Mouse (Mus musculus): ENCODE measurements around the gene Hus1. TPM values are rescaled to one million over a fixed set of nuclear protein-coding genes. Genes with fewer than 3 reads are reported as not detected.
A peak's percentile ranks its signal among the peaks of the same experiment; 100 is the strongest.

Hus1 gene
- total RNA-seq (2015) (8.7 and 14.4 TPM in 2 replicates), total RNA-seq (2017) (8.4 and 8.7 TPM in 2 replicates)

DNA sequence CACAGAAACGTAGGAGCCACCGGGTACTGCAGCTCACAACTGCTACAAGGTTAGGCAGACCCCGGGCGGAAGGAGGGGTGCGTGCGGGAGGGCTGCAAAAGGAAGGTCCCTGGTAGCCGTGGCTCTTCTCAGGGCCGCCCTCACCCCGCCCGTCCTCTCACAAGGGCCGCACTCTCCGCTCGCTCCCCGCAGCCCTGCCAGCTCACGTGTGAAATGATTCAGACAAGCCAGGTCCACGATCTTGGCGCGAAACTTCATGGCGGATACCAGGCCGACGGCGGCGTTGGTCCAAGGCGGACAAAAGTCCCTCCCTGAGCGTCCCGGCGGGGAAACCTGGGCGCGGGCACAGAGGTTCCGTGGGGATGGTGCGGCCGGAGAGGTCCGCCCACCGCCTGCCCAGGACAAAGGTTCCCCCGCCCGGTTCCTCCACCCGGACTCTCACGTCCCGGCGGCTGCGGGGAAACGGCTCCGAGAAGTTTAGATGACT lies at the start of gene Hus1:
Gene Hus1, minus strand, starts transcription at position 339 of the 487 bp plus-strand sequence.
- ATAC-seq (ENCODE audit: poor library complexity, severe bottlenecking), result peak; percentile 98

DNA sequence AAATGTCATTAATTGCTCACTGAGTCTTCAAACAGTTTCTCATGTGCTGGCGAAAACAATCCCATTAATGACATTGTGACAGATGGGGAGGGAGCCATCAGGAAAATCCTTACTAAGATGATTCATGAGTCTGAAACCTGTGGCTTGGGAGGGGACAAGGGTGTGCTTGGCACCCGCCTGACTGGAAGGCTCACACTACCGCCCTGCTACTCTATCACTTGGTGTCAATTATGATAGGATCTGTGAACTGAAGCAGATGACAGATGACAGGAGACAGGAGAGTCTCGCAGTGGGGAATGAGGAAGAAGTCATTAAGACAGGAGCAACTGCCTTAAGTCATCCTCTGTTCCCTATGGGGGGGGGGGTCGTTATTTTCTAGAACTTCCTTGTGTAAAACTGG lies 49.5 kb upstream of the Hus1 start:
- ATAC-seq (ENCODE audit: poor library complexity, severe bottlenecking), result peak; percentile 55

DNA sequence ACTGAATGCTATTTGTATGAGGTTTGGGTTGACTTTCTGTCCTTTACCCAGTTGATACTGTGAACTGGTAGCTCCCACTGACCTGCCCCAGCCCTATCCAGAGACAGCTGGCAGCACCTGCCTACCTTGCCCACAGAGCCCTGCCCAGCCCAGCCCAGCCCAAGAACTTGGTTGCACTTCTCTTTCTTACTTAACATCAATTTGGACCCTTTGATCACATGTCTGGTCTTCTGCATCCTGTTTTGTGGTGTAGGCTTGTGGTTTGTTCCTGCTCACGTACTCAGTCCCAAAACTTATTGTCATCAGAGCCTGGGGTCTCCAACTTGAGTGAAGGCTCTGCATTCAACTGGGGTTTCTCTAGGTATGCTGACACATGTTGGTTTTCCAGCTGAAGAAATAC lies 49.0 kb upstream of the Hus1 start:
- ATAC-seq (ENCODE audit: poor library complexity, severe bottlenecking), result peak; percentile 84

DNA sequence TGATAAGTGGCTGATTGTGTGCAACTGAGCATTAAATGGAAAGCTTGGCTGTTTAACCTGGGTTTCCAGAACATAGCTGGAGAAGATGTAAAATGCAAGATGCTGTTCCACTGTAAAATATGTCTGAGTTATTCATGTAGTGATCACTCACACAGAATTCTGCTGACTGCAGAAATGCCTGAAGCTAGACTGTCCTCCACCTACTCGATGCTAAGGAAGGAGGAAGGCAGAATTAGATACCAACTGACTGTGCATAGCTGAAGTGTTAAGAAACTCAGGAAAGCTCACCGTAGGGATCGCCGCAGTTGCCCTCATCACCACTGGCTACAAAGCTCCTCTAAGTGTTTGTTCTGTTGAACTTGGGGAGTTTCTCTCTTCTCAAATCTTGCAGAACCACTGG lies 46.7 kb upstream of the Hus1 start:
- ATAC-seq (ENCODE audit: poor library complexity, severe bottlenecking), result no peak

DNA sequence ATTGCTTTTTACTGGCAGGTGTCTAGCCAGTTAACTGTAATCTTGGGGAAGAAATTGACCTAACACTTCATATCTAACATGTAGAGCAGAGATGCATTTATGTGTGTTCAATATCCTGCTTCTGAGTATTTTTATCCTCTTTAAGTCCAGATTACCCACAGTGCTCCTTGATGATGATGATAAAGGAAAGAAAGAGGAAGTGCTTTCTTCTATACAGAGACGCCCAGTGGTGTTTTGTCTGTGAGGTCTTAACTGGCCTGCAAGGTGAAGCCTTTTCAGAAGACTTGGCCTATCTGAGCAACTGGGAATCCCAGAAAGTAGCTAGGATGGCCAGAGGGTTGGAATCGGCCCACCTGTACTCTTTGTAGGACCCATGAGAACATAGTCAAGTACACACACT lies 45.9 kb upstream of the Hus1 start:
- ATAC-seq (ENCODE audit: poor library complexity, severe bottlenecking), result peak; percentile 30; the same call in 1 of the 2 replicates

DNA sequence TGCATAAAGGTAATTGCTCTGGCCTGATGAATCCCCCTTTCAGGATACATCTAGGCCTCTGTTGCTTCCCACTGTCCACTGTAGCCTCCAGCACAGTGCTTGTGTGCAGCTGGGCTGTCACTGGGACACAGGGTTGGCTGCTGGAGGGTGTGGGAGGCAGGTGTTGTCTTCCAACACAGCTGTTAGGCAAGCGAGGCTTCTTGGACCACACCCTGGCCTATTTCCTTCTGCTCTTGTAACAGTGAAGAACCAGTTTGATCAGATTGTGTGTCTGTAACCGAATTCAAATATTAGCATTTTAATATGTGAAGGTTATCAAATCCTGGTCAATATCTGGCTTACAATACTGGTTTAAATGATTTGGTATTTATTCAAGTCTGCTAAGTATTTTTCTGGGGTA lies 40.9 kb upstream of the Hus1 start:
- ATAC-seq (ENCODE audit: poor library complexity, severe bottlenecking), result 0 out of 2 replicates have a peak, but pooled peaks have one; percentile 19

DNA sequence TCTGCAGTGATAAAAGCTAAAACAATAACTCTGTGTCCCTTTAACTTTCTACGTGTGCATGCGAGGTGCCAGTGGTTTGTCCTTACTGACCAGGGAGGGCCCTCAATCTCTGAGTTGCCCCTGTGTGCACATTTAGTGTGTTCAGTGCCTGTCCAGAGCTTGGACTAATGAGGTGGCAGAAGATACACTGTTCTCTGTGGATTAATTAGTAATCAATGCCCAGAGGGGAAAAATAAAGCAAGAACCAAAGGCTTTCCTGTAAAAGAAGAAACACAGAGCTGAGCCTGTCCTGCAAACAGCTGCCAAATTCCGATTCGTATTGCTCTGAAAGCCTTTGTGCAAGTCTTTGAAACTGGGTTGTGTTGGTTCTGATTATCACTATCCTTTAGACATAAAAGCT lies 39.2 kb upstream of the Hus1 start:
- ATAC-seq (ENCODE audit: poor library complexity, severe bottlenecking), result no peak

DNA sequence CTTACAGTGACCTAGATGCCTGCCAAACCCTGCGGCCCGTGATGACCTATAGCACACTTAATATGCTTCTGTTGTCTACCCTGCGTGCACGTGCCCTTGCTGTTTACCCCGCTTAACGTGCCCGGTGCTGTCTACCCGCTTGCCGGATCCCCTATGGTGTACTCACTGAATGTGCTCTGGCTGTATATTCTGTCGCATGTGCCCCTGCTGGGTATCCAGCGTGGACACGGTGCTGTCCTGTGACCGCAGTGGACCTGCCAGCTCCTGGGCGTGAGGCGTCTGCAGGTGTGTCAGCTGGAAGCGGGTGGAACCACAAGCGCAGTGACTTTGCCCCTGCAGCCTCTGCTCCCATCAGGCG lies 37.7 kb upstream of the Hus1 start, which contains the start of gene Sun3:
Gene Sun3, minus strand, starts transcription at position 289 of the 358 bp plus-strand sequence.
- ATAC-seq (ENCODE audit: poor library complexity, severe bottlenecking), result peak; percentile 42

DNA sequence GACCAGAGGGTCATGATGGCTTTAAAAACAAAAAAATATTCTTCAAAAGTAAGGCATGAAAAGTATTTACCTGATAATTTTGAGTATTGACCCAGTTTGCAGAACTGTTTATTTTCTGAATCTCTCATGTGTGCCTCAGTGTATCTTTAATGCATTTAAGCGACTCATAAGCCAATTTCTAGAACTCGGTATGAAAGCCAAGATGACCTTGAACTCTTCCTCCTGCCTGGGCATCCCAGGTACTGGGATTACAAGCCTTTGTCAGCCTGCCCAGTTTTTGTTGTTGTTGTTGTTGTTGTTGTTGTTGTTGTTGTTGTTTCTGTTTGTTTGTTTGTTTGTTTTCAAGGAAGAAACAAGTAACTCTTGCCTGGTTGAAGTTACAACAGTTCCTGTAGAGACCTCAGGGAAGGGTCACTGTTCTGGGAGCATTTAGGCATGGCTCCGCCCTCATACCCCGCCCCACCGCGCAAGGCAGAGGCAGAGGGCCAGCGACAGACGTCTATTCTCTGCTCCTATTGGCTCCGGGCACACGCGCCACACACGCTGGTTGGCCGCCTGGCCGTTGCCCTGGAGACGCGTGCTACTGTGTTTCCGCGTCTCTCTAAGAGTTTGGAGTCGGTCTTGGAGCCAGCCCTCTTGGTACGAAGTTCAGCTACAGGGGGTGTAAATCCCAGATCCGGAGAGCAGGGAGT lies 37.2 kb upstream of the Hus1 start, which contains the start of gene Gm11992:
Gene Gm11992, plus strand, starts transcription at position 584 of the 692 bp plus-strand sequence.
- ATAC-seq (ENCODE audit: poor library complexity, severe bottlenecking), result peak; percentile 98

DNA sequence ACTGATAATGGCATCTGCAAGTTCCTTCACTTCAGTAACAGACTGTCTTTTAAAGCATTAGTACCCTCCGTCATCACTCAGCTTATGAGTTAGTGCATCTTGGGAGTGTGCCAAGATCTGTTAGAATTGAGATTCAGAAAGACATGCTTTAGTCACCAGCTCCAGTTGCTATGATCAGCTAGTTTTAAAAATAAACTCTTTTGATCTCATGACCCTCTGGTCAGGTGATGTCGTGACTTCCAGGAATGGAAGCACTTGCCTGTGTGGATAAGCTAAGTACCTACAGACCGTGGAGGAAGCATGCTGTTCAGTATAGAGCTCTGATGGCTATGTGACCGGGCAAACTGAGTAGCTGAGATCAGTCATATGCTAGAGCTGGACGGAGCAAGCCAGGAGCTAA lies 36.1 kb upstream of the Hus1 start:
- ATAC-seq (ENCODE audit: poor library complexity, severe bottlenecking), result no peak

DNA sequence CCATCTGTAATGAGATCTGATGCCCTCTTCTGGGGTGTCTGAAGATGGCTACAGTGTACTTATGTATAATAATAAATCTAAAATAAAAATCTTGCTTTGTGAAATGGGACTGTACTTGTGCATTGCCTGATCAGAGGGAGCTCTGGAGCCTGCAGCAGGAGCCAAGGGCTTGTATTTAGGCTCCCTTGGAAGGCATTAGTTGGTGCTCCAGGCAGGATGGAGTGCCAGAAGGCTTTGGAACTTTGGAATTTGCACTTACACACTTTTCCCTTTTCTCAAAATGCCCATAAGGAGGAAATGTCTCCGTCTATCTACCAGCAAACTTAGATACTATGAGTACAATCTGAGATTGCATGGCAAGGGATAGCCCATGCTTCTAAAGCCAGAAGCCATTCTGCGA lies 35.6 kb upstream of the Hus1 start:
- ATAC-seq (ENCODE audit: poor library complexity, severe bottlenecking), result no peak

DNA sequence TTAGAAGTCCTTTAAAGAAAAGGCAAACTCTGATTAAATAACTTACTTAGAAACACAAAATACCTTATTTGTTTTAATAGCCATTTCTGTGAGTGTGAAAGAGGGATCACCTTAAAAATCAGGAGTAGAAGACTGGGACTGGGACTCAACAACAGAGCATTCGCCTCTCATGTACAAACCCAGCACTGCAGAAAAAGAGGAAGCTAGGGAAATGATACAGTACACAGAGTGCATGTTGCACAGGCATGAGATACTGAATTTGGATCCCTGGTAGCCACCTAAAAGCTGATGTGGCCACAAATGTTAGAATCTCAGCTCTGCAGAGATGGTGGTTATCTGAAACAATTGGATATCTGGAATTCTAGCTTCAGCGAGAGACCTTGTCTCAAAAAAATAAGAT lies 20.5 kb upstream of the Hus1 start:
- no peak for ATAC-seq (ENCODE audit: poor library complexity, severe bottlenecking)

DNA sequence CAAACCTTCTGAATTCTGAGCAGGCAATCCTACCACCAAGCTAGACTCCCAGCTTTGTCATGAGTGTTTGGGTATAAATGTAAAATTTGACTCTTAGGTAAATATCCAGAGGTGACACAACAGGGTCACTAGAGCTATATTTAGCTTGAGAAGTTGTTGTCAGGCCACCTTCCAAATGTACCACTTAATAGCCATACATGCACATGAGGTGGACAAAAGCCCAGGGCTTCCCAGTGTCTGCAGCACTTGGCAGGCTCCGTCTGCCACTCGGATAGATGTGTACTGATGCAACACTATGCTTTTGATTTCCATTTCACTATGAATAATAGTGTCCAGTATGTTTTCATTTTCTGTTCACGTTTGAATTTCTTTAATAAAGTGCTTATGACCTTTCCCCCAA lies 14.2 kb upstream of the Hus1 start:
- ATAC-seq (ENCODE audit: poor library complexity, severe bottlenecking), result no peak

DNA sequence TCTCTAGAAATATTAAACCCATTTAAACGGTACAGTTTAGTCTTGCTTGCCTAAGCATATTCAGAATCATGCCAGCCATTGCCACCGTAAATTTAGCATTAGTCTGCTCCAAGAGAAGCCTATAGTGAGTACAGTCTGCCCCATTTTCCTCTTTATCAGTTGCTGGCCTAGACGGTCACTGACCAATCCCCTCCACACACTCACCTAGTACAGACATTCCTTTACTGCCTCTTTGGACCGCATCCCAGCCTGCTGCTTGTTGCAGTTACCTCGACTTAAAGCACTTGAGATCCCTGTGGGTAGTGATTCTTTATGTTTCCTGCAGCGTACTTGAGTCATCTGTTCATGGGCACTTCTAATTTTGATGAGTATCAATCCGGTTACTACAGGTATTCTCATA lies 13.8 kb upstream of the Hus1 start:
- no peak for ATAC-seq (ENCODE audit: poor library complexity, severe bottlenecking)

DNA sequence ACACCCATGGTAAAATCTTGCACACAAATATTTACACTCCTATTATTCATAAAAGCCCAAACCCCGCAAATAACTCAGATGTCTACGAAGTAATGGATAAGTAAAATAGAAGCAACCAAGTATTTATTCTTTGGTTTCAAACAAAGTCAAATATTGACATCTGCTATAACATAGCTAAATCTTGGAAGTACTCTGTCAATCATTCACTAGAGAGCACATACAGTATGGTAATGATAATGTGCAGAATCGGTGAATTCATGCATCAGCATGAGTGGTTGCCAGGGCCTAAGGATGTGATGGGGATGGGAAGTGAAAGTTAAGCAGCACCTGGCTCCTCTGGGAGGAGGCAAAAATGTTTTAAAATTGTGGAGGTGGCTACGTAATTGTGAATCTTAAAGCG lies 9.2 kb upstream of the Hus1 start:
- ATAC-seq (ENCODE audit: poor library complexity, severe bottlenecking), result no peak

DNA sequence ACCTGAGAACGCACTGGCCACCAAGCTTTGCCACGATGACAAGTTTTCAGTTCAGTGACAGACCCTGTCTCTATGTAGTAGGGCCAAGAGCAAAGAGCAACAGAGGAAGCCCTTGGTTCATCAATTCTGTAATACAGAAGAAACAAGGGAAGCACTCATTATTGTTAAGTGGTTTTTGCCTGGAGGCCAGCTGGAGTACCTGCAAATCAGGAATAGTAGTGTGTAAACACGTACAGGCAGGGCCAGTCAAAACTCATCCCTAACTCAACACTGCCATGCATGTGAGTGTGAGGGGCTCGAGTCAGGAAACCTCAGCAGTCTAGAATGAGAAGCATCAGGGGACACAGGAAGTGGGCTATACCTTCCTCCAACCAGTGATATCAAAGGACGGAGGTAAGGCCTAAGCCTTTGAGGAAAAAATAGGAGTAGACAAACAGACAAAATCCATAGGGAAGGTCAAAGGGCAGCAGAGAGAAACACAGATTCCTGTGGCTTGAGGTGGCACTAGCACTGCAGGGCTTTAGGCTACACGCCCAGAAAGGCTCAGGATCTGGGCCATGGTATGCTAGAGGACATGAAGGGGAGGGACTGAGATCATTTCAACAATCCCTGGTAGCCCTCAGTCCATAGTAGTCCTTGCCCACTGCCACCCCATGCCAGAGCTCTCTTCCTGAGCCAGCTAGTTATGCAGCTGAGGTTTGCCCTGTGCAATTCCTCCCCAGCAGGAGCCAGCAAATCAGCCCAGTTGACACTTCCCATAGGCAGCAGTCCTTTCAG lies 7.7 kb upstream of the Hus1 start:
- ATAC-seq (ENCODE audit: poor library complexity, severe bottlenecking), result no peak

DNA sequence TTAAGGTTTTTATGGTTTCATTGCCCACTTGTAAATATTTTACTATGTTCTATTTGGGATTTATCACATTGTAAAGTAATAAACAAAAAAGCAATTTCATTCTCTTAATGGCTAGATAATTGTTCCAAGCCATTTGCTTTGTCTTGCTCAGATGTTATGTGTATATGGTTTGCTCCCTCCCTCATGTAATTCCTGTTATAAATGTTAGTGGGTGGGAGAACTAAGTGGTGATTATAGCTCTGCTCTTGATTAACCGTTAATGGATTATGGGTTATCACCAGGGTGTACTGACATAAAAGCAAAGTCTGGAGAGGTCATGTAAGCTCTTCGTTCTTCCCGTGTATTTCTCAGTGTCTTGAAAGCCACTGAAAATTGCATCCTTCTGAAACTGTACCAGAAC lies 3.7 kb upstream of the Hus1 start:
- no peak for ATAC-seq (ENCODE audit: poor library complexity, severe bottlenecking)

DNA sequence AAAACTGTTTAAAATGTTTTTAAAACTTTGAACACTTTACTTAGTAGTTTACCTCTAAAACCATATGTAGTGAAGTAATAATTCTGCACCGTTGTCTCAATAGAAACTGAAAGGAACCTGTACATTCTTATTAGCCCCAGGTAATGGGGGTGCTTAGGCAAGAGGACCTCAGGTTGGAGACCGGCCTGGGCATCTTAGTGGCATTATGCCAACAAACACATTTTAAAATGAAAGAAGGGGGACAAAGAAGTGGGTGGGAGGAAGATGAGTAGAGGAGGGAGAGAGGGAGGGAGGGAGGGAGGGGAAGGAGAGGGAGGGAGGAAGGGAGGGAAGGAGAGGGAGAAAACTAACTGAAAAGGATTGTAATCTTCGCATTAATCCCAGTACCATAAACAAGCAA lies 357 bp upstream of the Hus1 start:
- ATAC-seq (ENCODE audit: poor library complexity, severe bottlenecking), result peak; percentile 22; the same call in 1 of the 2 replicates

DNA sequence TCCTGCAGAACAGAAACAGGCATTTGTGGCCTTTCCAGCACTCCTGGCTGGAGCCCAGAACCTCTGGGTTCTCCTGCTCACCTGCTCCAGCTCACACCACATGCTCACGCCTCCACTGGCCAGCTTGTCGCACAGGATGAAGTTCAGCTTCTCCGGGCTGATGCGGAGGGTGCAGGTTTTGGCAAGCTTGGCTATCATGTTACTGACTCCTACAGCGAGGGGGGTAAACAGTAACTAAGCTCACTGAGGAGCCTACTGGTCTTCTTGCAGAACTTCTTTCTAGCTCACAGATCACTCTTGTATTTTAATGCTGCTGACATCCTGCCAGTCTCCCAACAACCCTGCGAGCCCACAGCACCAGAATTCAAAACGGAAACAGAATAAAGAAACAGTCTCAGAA lies 575 bp downstream of the Hus1 start:
- peak; percentile 36 for ATAC-seq (ENCODE audit: poor library complexity, severe bottlenecking)

DNA sequence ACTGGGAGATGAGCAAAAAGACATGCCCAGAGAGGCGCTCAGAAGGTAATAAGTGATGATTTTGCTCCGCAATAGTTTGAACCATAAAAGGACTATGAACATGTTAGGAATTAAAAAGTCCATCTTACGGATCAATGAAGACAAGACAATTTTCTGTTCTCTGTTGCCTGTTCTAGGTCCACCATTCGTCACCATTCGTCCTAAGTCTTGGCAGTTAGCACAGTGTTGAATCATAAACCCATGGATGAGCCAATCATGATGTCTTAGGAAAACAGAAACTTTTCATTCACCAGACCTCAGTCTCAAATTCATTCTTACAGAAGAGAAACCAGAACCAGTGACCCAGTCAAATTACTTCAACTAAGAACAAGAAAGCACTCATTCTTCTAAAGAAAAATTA lies 2.2 kb downstream of the Hus1 start:
- ATAC-seq (ENCODE audit: poor library complexity, severe bottlenecking), result no peak

DNA sequence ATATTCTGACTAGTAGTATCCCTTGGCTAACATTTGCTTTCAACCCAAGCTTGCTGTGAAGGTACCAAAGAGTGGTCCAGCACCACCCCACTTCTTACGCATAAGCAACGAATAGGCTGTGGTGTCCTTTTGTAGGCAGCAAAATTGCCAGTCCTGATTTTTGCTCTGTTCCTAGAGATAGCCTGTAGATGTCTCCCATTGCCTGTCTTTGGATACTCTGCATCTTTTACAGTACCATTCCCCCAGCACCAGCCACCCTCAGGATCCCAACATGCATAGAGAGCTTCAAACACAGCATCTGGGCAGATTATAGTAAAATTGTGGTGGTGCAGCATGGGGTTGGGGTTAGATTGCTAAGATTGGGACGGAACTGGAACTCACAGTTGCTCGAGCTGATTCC lies 22.9 kb downstream of the Hus1 start:
- no peak for ATAC-seq (ENCODE audit: poor library complexity, severe bottlenecking)

DNA sequence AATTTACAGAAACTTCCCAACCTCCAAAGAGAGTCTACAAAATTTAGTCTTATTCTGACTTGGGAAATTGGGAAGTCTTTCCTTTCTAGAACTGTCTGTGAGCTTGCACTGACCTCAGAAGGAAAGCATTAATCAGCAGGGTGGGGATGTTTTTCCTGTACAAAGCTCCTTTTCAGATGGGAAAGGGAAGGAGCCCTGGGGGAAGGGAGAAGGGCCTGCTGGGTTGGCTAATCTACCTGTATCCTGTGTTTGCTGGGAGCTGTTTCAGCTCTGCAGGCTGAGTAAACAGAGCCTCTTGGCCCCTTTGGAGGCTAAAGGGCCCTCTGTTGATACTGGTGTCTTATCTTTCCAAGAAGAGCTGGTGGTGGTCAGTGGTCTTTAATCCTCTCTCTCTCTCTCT lies 24.9 kb downstream of the Hus1 start:
- ATAC-seq (ENCODE audit: poor library complexity, severe bottlenecking), result no peak

Data from megakaryocyte, adult 5-6 weeks (primary cell).